Mouse (Mus musculus) limb, embryonic 13.5 days (tissue): ENCODE results near the gene Gpr85. TPM values are rescaled to one million over a fixed set of nuclear protein-coding genes. Genes with fewer than 3 reads are reported as not detected.

Source experiments
- ATAC-seq: fragments of 200-750 bp; cut with Nextera tagmentation; 2 replicates; pipeline ENCODE4 v1.8.0; 2017; ENCODE audit warnings: low read depth, moderate number of reproducible peaks, moderate TSS enrichment; ENCODE audit not compliant: low FRiP score
- H3K27ac ChIP-seq: fragments of 300-500 bp; sonication (generic); 2 replicates; pipeline ENCODE4 v1.5.1; 2015; ENCODE audit warnings: inconsistent platforms, mild to moderate bottlenecking, moderate library complexity
- H3K27me3 ChIP-seq: fragments of 300-500 bp; sonication (generic); 2 replicates; pipeline ENCODE4 v1.6.1; 2015; ENCODE audit warnings: mild to moderate bottlenecking, inconsistent platforms
- H3K36me3 ChIP-seq: fragments of 300-500 bp; sonication (generic); 2 replicates; pipeline ENCODE4 v1.6.1; 2015; ENCODE audit warnings: inconsistent platforms, mild to moderate bottlenecking, moderate library complexity
- H3K4me1 ChIP-seq: fragments of 300-500 bp; sonication (generic); 2 replicates; pipeline ENCODE4 v1.6.1; 2015; ENCODE audit warnings: inconsistent platforms
- H3K4me2 ChIP-seq: fragments of 300-500 bp; sonication (generic); replicated peaks from 2 replicates; pipeline ENCODE4 v1.6.1; 2015; ENCODE audit warnings: inconsistent platforms, mild to moderate bottlenecking, moderate library complexity
- H3K4me3 ChIP-seq: fragments of 300-500 bp; sonication (generic); 2 replicates; pipeline ENCODE4 v1.5.1; 2015; ENCODE audit warnings: moderate library complexity, mild to moderate bottlenecking, inconsistent platforms
- H3K9ac ChIP-seq: fragments of 300-500 bp; sonication (generic); 2 replicates; pipeline ENCODE4 v1.6.1; 2015; ENCODE audit warnings: mild to moderate bottlenecking, inconsistent platforms
- H3K9me3 ChIP-seq: fragments of 300-500 bp; sonication (generic); 2 replicates; pipeline ENCODE4 v1.6.1; 2016; ENCODE audit warnings: inconsistent platforms
- polyA plus RNA-seq: library from polyadenylated mRNA; unstranded; fragments of >200 nt; fragmentation: Nextera tagmentation; extraction: Ambion mirVana; gene quantifications from 2 replicates; pipeline ENCODE4 v1.2.1, GENCODE M21; 2015

Gene Gpr85
- polyA plus RNA-seq, 1 experiment from 2014 or later = 7.4 TPM

DNA sequence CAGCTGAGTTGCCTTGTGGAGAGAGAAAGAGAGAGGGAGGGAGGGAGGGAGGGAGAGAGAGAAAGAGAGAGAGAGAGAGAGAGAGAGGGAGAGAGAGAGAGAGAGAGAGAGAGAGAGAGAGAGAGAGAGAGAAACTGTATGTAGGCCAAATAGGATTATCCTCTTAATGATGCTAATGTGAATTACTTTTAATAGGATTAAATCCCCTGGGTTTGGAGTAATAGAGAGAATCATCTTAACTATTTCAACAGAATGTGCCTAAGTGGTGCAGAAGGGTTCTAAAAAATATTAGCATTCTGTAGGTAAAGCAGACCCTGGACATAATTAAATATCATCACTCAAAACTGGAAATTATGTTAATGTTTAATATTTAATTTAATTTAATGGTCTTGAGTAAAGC is 42.4 kb downstream of the Gpr85 start:
- no peak overlapping the region for H3K27ac ChIP-seq
- H3K4me3 ChIP-seq = no peak overlapping the region
- H3K4me1 ChIP-seq = no peaks in the 10 kb centered on the region
- H3K9ac ChIP-seq = no peak overlapping the region
- H3K4me2 ChIP-seq = no peak overlapping the region
- no peaks in the 10 kb centered on the region for H3K9me3 ChIP-seq
- no peaks in the 10 kb centered on the region for H3K27me3 ChIP-seq
- no peaks in the 10 kb centered on the region for H3K36me3 ChIP-seq
- ATAC-seq = no peak

Other genes with a start within 250 kb of the Gpr85 start
- gene Tmem168, start 231.8 kb downstream of the Gpr85 start, polyA plus RNA-seq = 41.7 and 47.0 TPM in 2 replicates
- 18.7 and 19.7 TPM in 2 replicates for gene Bmt2, start 162.0 kb downstream of the Gpr85 start, polyA plus RNA-seq
- gene 2610001J05Rik, start 31.6 kb upstream of the Gpr85 start, polyA plus RNA-seq = 132 and 137 TPM in 2 replicates